Mouse (Mus musculus): ENCODE measurements around the gene Sept9.

GRCm38 (mm10) chr11:117330076-117330950, 130.9 kb downstream of the Sept9 start:
- TF ChIP-seq CTCF (IDR thresholded peaks at IDR 0.05), result no peak
- TF ChIP-seq EP300 (IDR thresholded peaks at IDR 0.05), result no peak
